Mouse (Mus musculus): ENCODE data around the gene Hbb-bt. TPM values are rescaled to one million over a fixed set of nuclear protein-coding genes. Genes with fewer than 3 reads are reported as not detected.
"Not testable (repeated sequence)": the region's sequence is repeated elsewhere in the genome, so short reads cannot be mapped to it uniquely, and the experiment has no call there.

Hbb-bt gene
- polyA plus RNA-seq, 1 experiment: not detected

DNA sequence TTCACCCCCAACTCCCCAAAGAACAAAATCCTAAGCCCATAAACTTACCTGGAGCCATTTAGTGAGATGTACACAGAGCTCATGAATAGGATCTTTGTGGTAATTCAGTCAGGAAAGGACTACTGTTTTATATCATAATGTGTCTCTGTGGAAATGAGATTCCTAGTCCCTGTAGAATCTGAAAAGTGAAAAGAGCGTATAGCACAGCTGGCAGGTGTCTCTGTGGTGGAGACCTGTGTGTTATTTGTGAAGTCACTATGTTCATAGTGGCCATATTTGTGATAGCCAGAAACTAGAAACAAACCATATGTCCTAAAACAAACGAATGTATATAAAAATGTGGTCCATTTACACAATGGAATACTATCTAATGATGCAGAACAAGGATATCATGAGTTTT, 42.3 kb downstream of the Hbb-bt start, which contains the start of gene Olfr69:
Gene Olfr69, minus strand, starts transcription at position 101 of the 400 bp plus-strand sequence.
- TF ChIP-seq CTCF (IDR thresholded peaks at IDR 0.05; ENCODE audit: insufficient read depth, low read depth, low read length) (no peak), POLR2A (IDR thresholded peaks at IDR 0.05; ENCODE audit: insufficient read depth, low read depth, low read length) (no peak)
- H3K4me1 ChIP-seq (ENCODE audit: control insufficient read depth, insufficient read depth, low read length): no peaks in the 10 kb centered on the region
- H3K4me3 ChIP-seq (ENCODE audit: insufficient read depth, low read depth, low read length): no peak within 1 kb of the TSS
- H3K27ac ChIP-seq (ENCODE audit: insufficient read depth, low read depth, low read length): no peak within 1 kb of the TSS
- WGBS: 74% methylated on average over 2 of the region's 2 CpGs

DNA sequence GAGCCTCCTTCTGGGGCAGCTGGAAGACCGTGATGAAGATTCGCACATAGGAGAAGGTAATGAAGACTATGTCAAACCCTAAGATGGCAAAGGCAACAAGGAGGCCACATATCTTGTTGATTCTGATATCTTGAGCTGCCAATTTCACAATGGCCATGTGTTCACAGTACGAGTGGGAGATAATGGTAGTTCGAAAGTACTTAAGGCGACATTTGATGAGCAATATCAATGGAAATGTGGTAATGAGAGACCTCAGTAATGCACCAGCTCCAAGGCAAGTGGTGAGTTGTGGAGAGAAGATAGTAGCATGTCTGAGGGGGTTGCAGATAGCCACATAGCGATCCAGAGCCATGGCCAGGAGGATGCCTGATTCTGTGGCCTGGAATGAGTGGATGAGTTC, 46.1 kb downstream of the Hbb-bt start:
- H3K27ac ChIP-seq (ENCODE audit: insufficient read depth, low read depth, low read length); H3K4me1 ChIP-seq (ENCODE audit: control insufficient read depth, insufficient read depth, low read length); H3K4me3 ChIP-seq (ENCODE audit: insufficient read depth, low read depth, low read length): not testable (repeated sequence)
- WGBS: 91% methylated on average over 6 of the region's 6 CpGs

Other genes starting within 250 kb of the Hbb-bt start
- gene Olfr616, start 244.9 kb downstream of the Hbb-bt start, polyA plus RNA-seq (2012; ENCODE audit: insufficient read depth, insufficient read length, low replicate concordance, missing spikeins): not detected in 2 replicates
- not detected in 2 replicates for gene Olfr617, start 240.9 kb downstream of the Hbb-bt start, polyA plus RNA-seq (2012; ENCODE audit: insufficient read depth, insufficient read length, low replicate concordance, missing spikeins)
- not detected in 2 replicates for gene Olfr618, start 223.9 kb downstream of the Hbb-bt start, polyA plus RNA-seq (2012; ENCODE audit: insufficient read depth, insufficient read length, low replicate concordance, missing spikeins)
- not detected in 2 replicates for gene Olfr619, start 213.4 kb downstream of the Hbb-bt start, polyA plus RNA-seq (2012; ENCODE audit: insufficient read depth, insufficient read length, low replicate concordance, missing spikeins)
- gene Olfr620, start 201.5 kb downstream of the Hbb-bt start, polyA plus RNA-seq (2012; ENCODE audit: insufficient read depth, insufficient read length, low replicate concordance, missing spikeins): not detected in 2 replicates
- not detected in 2 replicates for gene Olfr622, start 171.3 kb downstream of the Hbb-bt start, polyA plus RNA-seq (2012; ENCODE audit: insufficient read depth, insufficient read length, low replicate concordance, missing spikeins)
- gene Olfr623, start 150.3 kb downstream of the Hbb-bt start, polyA plus RNA-seq (2012; ENCODE audit: insufficient read depth, insufficient read length, low replicate concordance, missing spikeins): not detected in 2 replicates
- gene Olfr624, start 142.8 kb downstream of the Hbb-bt start, polyA plus RNA-seq (2012; ENCODE audit: insufficient read depth, insufficient read length, low replicate concordance, missing spikeins): not detected in 2 replicates
- gene Olfr625-ps1, start 131.3 kb downstream of the Hbb-bt start, polyA plus RNA-seq (2012; ENCODE audit: insufficient read depth, insufficient read length, low replicate concordance, missing spikeins): not detected in 2 replicates
- gene Olfr243, start 99.3 kb downstream of the Hbb-bt start, polyA plus RNA-seq (2012; ENCODE audit: insufficient read depth, insufficient read length, low replicate concordance, missing spikeins): not detected in 2 replicates
- not detected in 2 replicates for gene Olfr628, start 83.6 kb downstream of the Hbb-bt start, polyA plus RNA-seq (2012; ENCODE audit: insufficient read depth, insufficient read length, low replicate concordance, missing spikeins)
- not detected in 2 replicates for gene Olfr629, start 69.1 kb downstream of the Hbb-bt start, polyA plus RNA-seq (2012; ENCODE audit: insufficient read depth, insufficient read length, low replicate concordance, missing spikeins)
- gene Olfr630, start 56.7 kb downstream of the Hbb-bt start, polyA plus RNA-seq (2012; ENCODE audit: insufficient read depth, insufficient read length, low replicate concordance, missing spikeins): not detected in 2 replicates
- gene Olfr69, start 42.4 kb downstream of the Hbb-bt start, polyA plus RNA-seq (2012; ENCODE audit: insufficient read depth, insufficient read length, low replicate concordance, missing spikeins): not detected in 2 replicates
- not detected in 2 replicates for gene Olfr68, start 34.3 kb downstream of the Hbb-bt start, polyA plus RNA-seq (2012; ENCODE audit: insufficient read depth, insufficient read length, low replicate concordance, missing spikeins)
- gene Olfr67, start 22.2 kb downstream of the Hbb-bt start, polyA plus RNA-seq (2012; ENCODE audit: insufficient read depth, insufficient read length, low replicate concordance, missing spikeins): not detected in 2 replicates
- not detected in 2 replicates for gene Hbb-bs, start 14.1 kb upstream of the Hbb-bt start, polyA plus RNA-seq (2012; ENCODE audit: insufficient read depth, insufficient read length, low replicate concordance, missing spikeins)
- gene Hbb-bh2, start 26.5 kb upstream of the Hbb-bt start, polyA plus RNA-seq (2012; ENCODE audit: insufficient read depth, insufficient read length, low replicate concordance, missing spikeins): not detected in 2 replicates
- gene Hbb-bh1, start 29.2 kb upstream of the Hbb-bt start, polyA plus RNA-seq (2012; ENCODE audit: insufficient read depth, insufficient read length, low replicate concordance, missing spikeins): not detected in 2 replicates
- gene Hbb-y, start 39.2 kb upstream of the Hbb-bt start, polyA plus RNA-seq (2012; ENCODE audit: insufficient read depth, insufficient read length, low replicate concordance, missing spikeins): not detected in 2 replicates
- not detected in 2 replicates for gene Olfr66, start 72.3 kb upstream of the Hbb-bt start, polyA plus RNA-seq (2012; ENCODE audit: insufficient read depth, insufficient read length, low replicate concordance, missing spikeins)
- gene Olfr64, start 80.5 kb upstream of the Hbb-bt start, polyA plus RNA-seq (2012; ENCODE audit: insufficient read depth, insufficient read length, low replicate concordance, missing spikeins): not detected in 2 replicates
- not detected in 2 replicates for gene Olfr65, start 89.5 kb upstream of the Hbb-bt start, polyA plus RNA-seq (2012; ENCODE audit: insufficient read depth, insufficient read length, low replicate concordance, missing spikeins)
- gene Olfr631, start 114.8 kb upstream of the Hbb-bt start, polyA plus RNA-seq (2012; ENCODE audit: insufficient read depth, insufficient read length, low replicate concordance, missing spikeins): not detected in 2 replicates
- gene Olfr632, start 120.4 kb upstream of the Hbb-bt start, polyA plus RNA-seq (2012; ENCODE audit: insufficient read depth, insufficient read length, low replicate concordance, missing spikeins): not detected in 2 replicates
- not detected in 2 replicates for gene Olfr633, start 130.4 kb upstream of the Hbb-bt start, polyA plus RNA-seq (2012; ENCODE audit: insufficient read depth, insufficient read length, low replicate concordance, missing spikeins)
- gene Olfr635, start 157.2 kb upstream of the Hbb-bt start, polyA plus RNA-seq (2012; ENCODE audit: insufficient read depth, insufficient read length, low replicate concordance, missing spikeins): not detected in 2 replicates
- gene Olfr638, start 184.8 kb upstream of the Hbb-bt start, polyA plus RNA-seq (2012; ENCODE audit: insufficient read depth, insufficient read length, low replicate concordance, missing spikeins): not detected in 2 replicates
- gene Olfr639, start 203.3 kb upstream of the Hbb-bt start, polyA plus RNA-seq (2012; ENCODE audit: insufficient read depth, insufficient read length, low replicate concordance, missing spikeins): not detected in 2 replicates
- gene Olfr640, start 211.6 kb upstream of the Hbb-bt start, polyA plus RNA-seq (2012; ENCODE audit: insufficient read depth, insufficient read length, low replicate concordance, missing spikeins): not detected in 2 replicates
- gene Olfr641, start 221.4 kb upstream of the Hbb-bt start, polyA plus RNA-seq (2012; ENCODE audit: insufficient read depth, insufficient read length, low replicate concordance, missing spikeins): not detected in 2 replicates
- gene Olfr642, start 238.7 kb upstream of the Hbb-bt start, polyA plus RNA-seq (2012; ENCODE audit: insufficient read depth, insufficient read length, low replicate concordance, missing spikeins): not detected in 2 replicates
- not detected in 2 replicates for gene 4930516K23Rik, start 247.4 kb upstream of the Hbb-bt start, polyA plus RNA-seq (2012; ENCODE audit: insufficient read depth, insufficient read length, low replicate concordance, missing spikeins)

All from olfactory bulb, adult 2 months (tissue).